Mouse (Mus musculus) MEL (cell line): ENCODE data around the gene Wbp2.

Source experiments
- CTCF ChIP-seq, 3 experiments: IDR thresholded peaks in 2 of 3; conservative IDR thresholded peaks in 1 of 3; 2 replicates each; pipeline ENCODE4 v1.5.1; 2011 to 2012; ENCODE audit warnings: low read length in 3 of 3, low read depth in 2 of 3, mild to moderate bottlenecking in 2 of 3, improper control_type of control experiment in 1 of 3, inconsistent platforms in 1 of 3, mixed read lengths in 1 of 3, moderate library complexity in 1 of 3; ENCODE audit not compliant: control insufficient read depth in 1 of 3, insufficient read depth in 1 of 3, poor library complexity in 1 of 3, severe bottlenecking in 1 of 3
- HCFC1 ChIP-seq: IDR thresholded peaks from 2 replicates; pipeline ENCODE4 v1.6.1; 2012; ENCODE audit warnings: low read depth, mild to moderate bottlenecking, inconsistent platforms, low read length, improper control_type of control experiment, moderate library complexity
- MAZ ChIP-seq: IDR thresholded peaks from 2 replicates; pipeline ENCODE4 v1.6.1; 2012; ENCODE audit warnings: low read depth, mild to moderate bottlenecking, inconsistent platforms, low read length, improper control_type of control experiment
- POLR2A ChIP-seq, 2 experiments: IDR thresholded peaks; 2 replicates each; pipeline ENCODE4 v1.6.1; 2011 to 2012; ENCODE audit warnings: low read length in 2 of 2, mild to moderate bottlenecking in 2 of 2, control low read depth in 1 of 2, improper control_type of control experiment in 1 of 2, low read depth in 1 of 2, moderate library complexity in 1 of 2; ENCODE audit not compliant: control insufficient read depth in 1 of 2, insufficient read depth in 1 of 2, poor library complexity in 1 of 2
- RCOR1 ChIP-seq: IDR thresholded peaks from 2 replicates; pipeline ENCODE4 v1.6.1; 2012; ENCODE audit warnings: low read depth, mild to moderate bottlenecking, inconsistent platforms, low read length, improper control_type of control experiment
- USF1 ChIP-seq: IDR thresholded peaks from 2 replicates; pipeline ENCODE4 v1.6.1; 2014; ENCODE audit warnings: low read depth, mild to moderate bottlenecking, inconsistent platforms, low read length, improper control_type of control experiment, moderate library complexity
- USF2 ChIP-seq, 2 experiments: IDR thresholded peaks; 2 replicates each; pipeline ENCODE4 v1.6.1; 2011 to 2012; ENCODE audit warnings: improper control_type of control experiment in 2 of 2, low read length in 2 of 2, borderline replicate concordance in 1 of 2, inconsistent platforms in 1 of 2, low read depth in 1 of 2, mild to moderate bottlenecking in 1 of 2; ENCODE audit not compliant: insufficient read depth in 1 of 2

DNA sequence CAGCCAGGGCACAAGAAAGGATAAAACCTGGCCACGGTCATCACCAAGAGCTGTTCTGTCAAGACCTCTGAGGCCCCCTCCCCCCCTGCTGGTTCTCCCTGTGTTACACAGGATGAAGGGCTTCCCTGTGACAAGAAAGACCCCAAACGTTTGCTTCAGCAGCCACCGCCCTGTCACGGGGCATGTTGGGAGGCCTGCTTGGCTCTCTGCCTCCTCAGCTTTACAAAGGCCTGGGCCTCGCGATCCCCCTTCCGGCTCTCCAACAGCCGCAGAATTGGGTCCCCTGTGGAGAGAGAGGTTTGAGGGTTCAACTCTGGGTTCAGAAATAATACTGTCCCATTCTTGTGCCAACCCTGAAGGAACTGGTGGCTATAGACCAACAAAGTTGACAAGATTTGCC is 24.3 kb downstream of the Wbp2 start:
- TF ChIP-seq CTCF (IDR thresholded peaks at IDR 0.05 in 2 of 3, conservative IDR thresholded peaks at IDR 0.05 in 1 of 3; ENCODE audit: control insufficient read depth in 1 of 3, insufficient read depth in 1 of 3, low read depth in 2 of 3, low read length in 3 of 3, poor library complexity in 1 of 3, severe bottlenecking in 1 of 3), result no peak
- TF ChIP-seq USF1, result no peak
- no peak for TF ChIP-seq POLR2A (IDR thresholded peaks at IDR 0.05; ENCODE audit: control insufficient read depth in 1 of 2, insufficient read depth in 1 of 2, low read depth in 1 of 2, low read length in 2 of 2, poor library complexity in 1 of 2)
- no peak for TF ChIP-seq USF2 (IDR thresholded peaks at IDR 0.05; ENCODE audit: borderline replicate concordance in 1 of 2, insufficient read depth in 1 of 2, low read depth in 1 of 2, low read length in 2 of 2)
- no peak for TF ChIP-seq RCOR1
- TF ChIP-seq HCFC1, result no peak
- no peak for TF ChIP-seq MAZ
